14 mouse cellular contexts compared by ENCODE assay signal in genomic region chr7:79210376-79211215, GRCm38 (mm10).
DNase-seq lines count a peak whose midpoint lies in the region; ATAC-seq and TF ChIP-seq lines count a peak whose summit lies in the region.
"Had no signal": no experiment of that assay in that cellular context is flagged by ENCODE, and none has a peak within 500 bp of the region (broad histone marks: within the 10 kb centered on the region; RNA-seq: fewer than 3 reads in every experiment).

No protein-coding gene starts in this region.

- no peaks in the 10 kb centered on the region for H3K36me3 ChIP-seq in forebrain, embryonic 13.5 days (ENCODE audit: poor library complexity, severe bottlenecking)
- no peaks in the 10 kb centered on the region for H3K36me3 ChIP-seq in forebrain, embryonic 10.5 days (replicated peaks)
- H3K36me3 ChIP-seq in hindbrain, postnatal 0 days (ENCODE audit: insufficient read depth, low read length) = no peaks in the 10 kb centered on the region
- H3K36me3 ChIP-seq in hindbrain, embryonic 12.5 days = no peaks in the 10 kb centered on the region
- peaks cover 14% of the 10 kb centered on the region for H3K36me3 ChIP-seq in E14TG2a.4 (ENCODE audit: insufficient read depth, low read length)
- no peaks in the 10 kb centered on the region for H3K36me3 ChIP-seq in limb, embryonic 10.5 days
- H3K36me3 ChIP-seq: midbrain, embryonic 13.5 days; neural tube, embryonic 15.5 days had no signal

- no peak for DNase-seq in forebrain, embryonic 10.5 days (ENCODE audit: extremely low spot score, low spot score)
- DNase-seq in hindbrain, postnatal 0 days (ENCODE audit: low spot score) = no peak
- no peak for DNase-seq in limb, embryonic 10.5 days (ENCODE audit: low spot score)
- no peak for DNase-seq in cerebellum, postnatal 36 days
- no peak for DNase-seq in left cerebral cortex, adult 18-20 months (ENCODE audit: low spot score in 2 of 2)
- DNase-seq: cerebellum, adult 11 months; layer of hippocampus, postnatal 36 days; right cerebral cortex, postnatal 25 days had no signal

- no peak overlapping the region for H3K27ac ChIP-seq in forebrain, embryonic 13.5 days
- H3K27ac ChIP-seq in forebrain, embryonic 10.5 days = no peak overlapping the region
- no peak overlapping the region for H3K27ac ChIP-seq in hindbrain, postnatal 0 days
- no peak overlapping the region for H3K27ac ChIP-seq in hindbrain, embryonic 12.5 days
- peak overlapping the region; percentile 46; the same call in 1 of the 2 replicates for H3K27ac ChIP-seq in limb, embryonic 10.5 days
- H3K27ac ChIP-seq: midbrain, embryonic 13.5 days; neural tube, embryonic 15.5 days had no signal

- no peak overlapping the region for H3K4me2 ChIP-seq in forebrain, embryonic 13.5 days
- no peak overlapping the region for H3K4me2 ChIP-seq in hindbrain, postnatal 0 days (ENCODE audit: low read depth, low read length)
- H3K4me2 ChIP-seq in hindbrain, embryonic 12.5 days (replicated peaks) = no peak overlapping the region
- H3K4me2 ChIP-seq: midbrain, embryonic 13.5 days; neural tube, embryonic 15.5 days had no signal

- peak; percentile 43 for ATAC-seq in forebrain, embryonic 13.5 days
- ATAC-seq in hindbrain, postnatal 0 days = no peak
- no peak for ATAC-seq in hindbrain, embryonic 12.5 days (ENCODE audit: low FRiP score)
- ATAC-seq: Patski had no signal

- H3K9me3 ChIP-seq in forebrain, embryonic 13.5 days (replicated peaks) = no peaks in the 10 kb centered on the region
- H3K9me3 ChIP-seq in forebrain, embryonic 10.5 days = no peaks in the 10 kb centered on the region
- H3K9me3 ChIP-seq in hindbrain, postnatal 0 days (ENCODE audit: low read length) = no peaks in the 10 kb centered on the region
- H3K9me3 ChIP-seq in hindbrain, embryonic 12.5 days (replicated peaks) = no peaks in the 10 kb centered on the region
- H3K9me3 ChIP-seq in E14TG2a.4 (ENCODE audit: low read length) = peaks cover 25% of the 10 kb centered on the region
- no peaks in the 10 kb centered on the region for H3K9me3 ChIP-seq in limb, embryonic 10.5 days (replicated peaks)
- H3K9me3 ChIP-seq: midbrain, embryonic 13.5 days; neural tube, embryonic 15.5 days had no signal

- WGBS in forebrain, embryonic 13.5 days = 96% methylated on average over 2 of the region's 2 CpGs
- 98% methylated on average over 2 of the region's 2 CpGs for WGBS in forebrain, embryonic 10.5 days
- 96% methylated on average over 2 of the region's 2 CpGs for WGBS in hindbrain, postnatal 0 days
- 97% methylated on average over 2 of the region's 2 CpGs for WGBS in hindbrain, embryonic 12.5 days
- 93% methylated on average over 2 of the region's 2 CpGs for WGBS in limb, embryonic 10.5 days

- H3K27me3 ChIP-seq in forebrain, embryonic 13.5 days = 0 out of 2 replicates have a peak, but pooled peaks cover 4% of the 10 kb centered on the region
- H3K27me3 ChIP-seq in forebrain, embryonic 10.5 days (ENCODE audit: poor library complexity, severe bottlenecking) = no peaks in the 10 kb centered on the region
- H3K27me3 ChIP-seq in hindbrain, postnatal 0 days (ENCODE audit: insufficient read depth, low read length) = no peaks in the 10 kb centered on the region
- no peaks in the 10 kb centered on the region for H3K27me3 ChIP-seq in hindbrain, embryonic 12.5 days
- H3K27me3 ChIP-seq in E14TG2a.4 (ENCODE audit: insufficient read depth, low read length) = no peaks in the 10 kb centered on the region
- 0 out of 2 replicates have a peak, but pooled peaks cover 2% of the 10 kb centered on the region for H3K27me3 ChIP-seq in limb, embryonic 10.5 days (ENCODE audit: low read depth, poor library complexity, severe bottlenecking)
- H3K27me3 ChIP-seq: midbrain, embryonic 13.5 days; neural tube, embryonic 15.5 days; Patski had no signal

- H3K4me3 ChIP-seq in forebrain, embryonic 13.5 days = no peak overlapping the region
- no peak overlapping the region for H3K4me3 ChIP-seq in forebrain, embryonic 10.5 days
- H3K4me3 ChIP-seq in hindbrain, postnatal 0 days (ENCODE audit: low read length) = no peak overlapping the region
- no peak overlapping the region for H3K4me3 ChIP-seq in hindbrain, embryonic 12.5 days
- H3K4me3 ChIP-seq in E14TG2a.4 (replicated peaks; ENCODE audit: low read length) = 0 out of 2 replicates have a peak overlapping the region, but pooled peaks have one; percentile 17
- H3K4me3 ChIP-seq in limb, embryonic 10.5 days = no peak overlapping the region
- H3K4me3 ChIP-seq: midbrain, embryonic 13.5 days; neural tube, embryonic 15.5 days had no signal

- H3K4me1 ChIP-seq in forebrain, embryonic 13.5 days = peaks cover 8% of the 10 kb centered on the region
- H3K4me1 ChIP-seq in forebrain, embryonic 10.5 days = peaks cover 15% of the 10 kb centered on the region
- no peaks in the 10 kb centered on the region; the same call in 1 of the 2 replicates for H3K4me1 ChIP-seq in hindbrain, postnatal 0 days (ENCODE audit: insufficient read depth, low read length)
- peaks cover 8% of the 10 kb centered on the region; the same call in 1 of the 2 replicates for H3K4me1 ChIP-seq in hindbrain, embryonic 12.5 days
- peaks cover 76% of the 10 kb centered on the region for H3K4me1 ChIP-seq in E14TG2a.4 (replicated peaks; ENCODE audit: low read depth, low read length)
- peaks cover 19% of the 10 kb centered on the region for H3K4me1 ChIP-seq in limb, embryonic 10.5 days

- no peak overlapping the region for H3K9ac ChIP-seq in forebrain, embryonic 13.5 days
- no peak overlapping the region for H3K9ac ChIP-seq in hindbrain, postnatal 0 days (replicated peaks; ENCODE audit: low read length)
- no peak overlapping the region for H3K9ac ChIP-seq in hindbrain, embryonic 12.5 days
- H3K9ac ChIP-seq: midbrain, embryonic 13.5 days; neural tube, embryonic 15.5 days had no signal

- peak; percentile 26; the same call in 1 of the 2 replicates for TF ChIP-seq CTCF in hindbrain, postnatal 0 days (IDR thresholded peaks at IDR 0.05; ENCODE audit: low read depth)
- TF ChIP-seq CTCF in E14TG2a.4 (conservative IDR thresholded peaks at IDR 0.05; ENCODE audit: low read length) = no peak
